Mouse (Mus musculus) left cerebral cortex, adult 18-20 months (tissue): Measurements from ENCODE around the gene Trpc2. TPM values are rescaled to one million over a fixed set of nuclear protein-coding genes. Genes with fewer than 3 reads are reported as not detected.

Source experiments
- DNase-seq, 2 experiments: peaks; one replicate each; pipeline ENCODE4 v3.0.0; 2021 to 2022; ENCODE audit warnings: low spot score in 2 of 2, mixed read lengths in 1 of 2
- total RNA-seq, 2 experiments: library from RNA; stranded (reverse); gene quantifications; 2 replicates each; pipeline ENCODE4 v1.2.3; 2021

Trpc2 gene
- total RNA-seq, 2 experiments from 2014 or later = not detected

DNA sequence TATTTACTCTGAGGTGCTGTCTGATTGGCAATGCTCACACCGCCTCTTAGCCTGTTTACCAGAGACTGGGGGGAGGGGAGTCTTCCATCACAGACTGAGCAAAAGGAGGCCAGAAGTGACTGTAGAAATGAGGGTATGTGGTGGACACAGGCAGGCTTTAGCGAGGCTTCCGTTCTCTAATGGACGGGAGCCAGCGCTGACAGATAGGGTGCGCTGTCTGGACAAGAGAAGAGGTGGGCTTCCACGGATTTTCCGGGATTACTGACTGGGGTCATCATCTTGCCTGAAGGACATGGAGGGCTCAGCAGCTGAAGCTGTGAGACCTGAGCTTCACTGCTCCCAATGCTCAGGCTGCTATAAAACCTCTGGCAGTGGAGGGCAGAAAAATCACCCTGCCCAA lies 19.3 kb downstream of the Trpc2 start:
- no peak for DNase-seq

DNA sequence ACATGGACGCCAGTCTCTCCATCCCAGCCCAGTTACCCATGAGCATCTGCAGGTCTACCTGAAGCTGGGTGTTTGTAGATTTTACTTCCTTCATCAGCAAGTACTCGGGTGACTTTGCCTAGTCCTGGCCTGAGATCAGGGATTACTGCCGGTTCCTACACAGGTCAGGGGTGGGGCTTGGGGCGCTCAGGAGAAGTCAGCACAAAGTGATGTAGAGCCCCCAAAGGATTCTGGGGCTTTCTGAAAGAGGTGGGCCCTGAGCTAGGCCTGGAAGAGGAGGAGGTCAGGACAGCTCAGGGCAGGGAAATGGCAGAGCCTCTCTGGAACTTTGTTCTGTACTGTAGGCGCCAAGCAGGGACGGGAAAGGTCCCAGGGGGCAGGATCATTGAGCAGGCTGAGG lies 19.8 kb downstream of the Trpc2 start:
- no peak for DNase-seq

DNA sequence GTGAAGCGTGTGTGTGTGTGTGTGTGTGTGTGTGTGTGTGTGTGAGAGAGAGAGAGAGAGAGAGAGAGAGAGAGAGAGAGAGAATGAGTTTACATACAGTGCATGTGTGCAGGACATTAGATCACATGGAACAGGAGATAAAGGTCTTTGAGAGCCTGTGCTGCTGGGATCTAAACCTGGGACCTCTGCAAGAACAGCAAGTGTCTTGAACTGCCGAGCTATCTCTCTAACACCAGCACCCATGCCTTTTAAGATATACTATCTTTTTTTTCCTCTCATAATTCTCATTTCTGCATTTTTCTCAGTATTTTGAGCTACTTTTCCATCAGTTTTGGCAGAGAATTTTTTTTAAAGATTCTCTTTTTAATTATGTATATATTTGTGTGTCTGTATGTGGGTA lies 20.6 kb downstream of the Trpc2 start:
- no peak for DNase-seq

DNA sequence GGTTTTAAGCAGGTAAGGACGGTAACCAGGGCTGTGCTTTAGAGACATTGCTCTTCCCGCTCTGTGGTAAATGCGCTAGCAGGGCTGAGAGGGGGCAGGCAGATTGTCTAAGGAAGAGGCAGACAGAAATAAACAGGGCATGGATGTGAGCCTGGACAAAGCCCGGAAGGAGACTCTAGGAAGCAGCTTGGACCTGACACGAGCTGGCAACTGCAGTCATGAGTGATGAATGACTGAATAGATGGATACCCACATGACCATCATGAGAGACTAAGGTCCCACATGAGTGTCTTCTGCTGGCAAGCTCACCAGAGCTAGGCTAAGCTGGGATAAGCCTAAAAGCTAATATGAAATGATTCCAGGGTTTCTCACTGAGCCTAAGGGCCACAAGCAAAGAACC lies 21.2 kb downstream of the Trpc2 start:
- DNase-seq = no peak

DNA sequence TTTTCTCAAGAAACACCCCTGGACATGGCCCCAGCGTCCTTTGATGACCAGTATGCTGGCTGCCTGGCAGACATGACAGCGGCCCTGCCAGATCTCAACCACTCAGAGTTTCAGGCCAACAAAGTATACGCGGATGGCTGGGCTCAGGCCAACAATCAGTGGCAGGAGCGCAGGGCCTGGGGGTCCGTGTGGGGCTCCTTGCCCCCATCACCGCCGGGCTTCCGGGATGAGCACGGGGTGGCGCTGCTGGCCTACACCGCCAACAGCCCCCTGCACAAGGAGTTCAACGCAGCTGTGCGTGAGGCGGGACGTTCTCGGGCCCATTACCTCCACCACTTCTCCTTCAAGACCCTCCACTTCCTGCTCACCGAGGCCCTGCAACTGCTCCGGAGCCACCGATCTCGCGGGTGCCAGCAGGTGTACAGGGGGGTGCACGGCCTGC lies 23.8 kb downstream of the Trpc2 start:
- no peak for DNase-seq

DNA sequence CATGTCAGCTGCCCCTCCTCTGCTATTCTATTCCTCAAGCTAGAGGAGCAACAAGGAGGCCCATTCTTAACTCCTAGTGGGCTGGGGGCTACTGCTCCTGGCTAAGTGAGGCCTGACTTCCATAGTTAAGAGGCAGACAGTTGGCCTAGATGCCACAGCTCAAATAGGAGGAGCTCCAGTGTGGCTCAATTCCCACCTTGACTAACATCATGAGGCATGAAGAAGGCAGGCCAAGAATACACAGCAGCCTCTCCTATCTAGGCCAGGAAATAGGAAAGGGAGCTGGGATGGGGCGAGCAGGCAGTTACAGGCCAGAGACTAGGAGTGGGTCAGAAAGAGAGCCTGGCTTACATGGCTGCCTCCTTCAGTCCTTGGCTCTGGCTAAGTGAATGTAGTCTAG lies 25.3 kb downstream of the Trpc2 start:
- DNase-seq = no peak

DNA sequence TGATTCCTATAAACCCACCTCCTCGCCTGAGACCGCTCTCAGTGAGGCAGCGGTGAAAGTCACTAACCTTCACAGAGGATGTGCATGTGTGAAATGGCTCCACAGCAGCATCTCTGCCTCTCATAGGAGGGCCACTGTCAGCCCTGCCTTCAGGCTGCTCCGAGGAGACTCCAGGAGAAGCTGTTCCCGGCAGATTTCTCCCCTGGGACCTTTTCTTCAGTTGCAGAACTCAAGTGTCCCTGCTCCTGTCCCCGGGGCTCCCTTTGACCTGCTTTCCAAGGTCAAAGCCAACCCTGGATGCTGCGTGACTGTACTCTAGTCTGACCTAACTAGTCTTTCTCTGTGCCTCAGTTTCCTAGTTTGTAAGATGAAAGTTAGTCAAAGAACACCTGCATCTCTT lies 26.3 kb downstream of the Trpc2 start, which contains the start of gene Art5:
Gene Art5, minus strand, starts transcription at position 319 of the 400 bp plus-strand sequence.
- no peak for DNase-seq

DNA sequence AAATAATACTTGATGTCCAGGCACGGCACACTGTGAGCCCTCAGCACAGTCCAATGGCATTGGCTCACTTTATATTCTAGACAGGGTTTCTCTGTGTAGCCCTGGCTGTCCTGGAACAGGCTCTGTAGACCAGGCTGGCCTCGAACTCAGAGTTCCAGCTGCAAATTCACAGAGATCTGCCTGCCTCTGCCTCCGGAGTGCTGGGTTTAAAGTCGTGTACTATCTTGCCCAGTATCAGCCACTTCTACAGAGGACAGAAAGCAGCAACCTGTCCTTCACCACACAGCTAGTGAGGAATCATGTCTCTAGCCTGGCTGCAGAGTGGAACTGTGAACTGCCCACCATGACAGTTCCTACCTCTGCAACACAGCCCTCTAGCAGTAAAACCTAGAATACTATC lies 26.8 kb downstream of the Trpc2 start:
- no peak for DNase-seq

DNA sequence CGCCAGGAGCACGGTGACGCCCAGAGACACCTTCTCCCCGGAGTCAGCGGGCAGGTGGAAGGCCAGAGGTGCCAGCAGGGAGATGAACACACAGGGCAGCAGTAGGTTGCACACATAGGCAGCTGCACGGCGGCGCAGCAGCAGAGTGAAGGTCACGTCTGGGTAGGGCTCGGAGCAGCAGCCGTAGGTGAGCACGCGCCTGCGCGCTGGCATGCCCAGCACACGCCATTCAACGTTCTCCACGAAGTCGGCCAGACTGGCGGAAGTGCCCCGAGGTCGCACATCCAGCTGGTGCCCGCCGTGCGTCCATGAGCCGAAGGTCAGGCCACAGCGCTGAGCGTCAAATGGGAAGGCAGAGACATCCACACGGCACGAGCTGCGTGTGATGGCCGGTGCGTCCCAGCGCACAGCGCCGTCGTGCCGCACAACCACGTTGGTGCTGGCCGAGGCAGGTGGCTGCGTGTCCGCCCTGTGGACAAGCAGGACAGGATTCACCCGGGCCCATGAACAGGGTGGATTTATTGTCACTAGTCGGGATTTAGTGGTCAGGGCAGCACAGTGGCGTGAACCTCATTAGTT lies 30.3 kb downstream of the Trpc2 start:
- no peak for DNase-seq

DNA sequence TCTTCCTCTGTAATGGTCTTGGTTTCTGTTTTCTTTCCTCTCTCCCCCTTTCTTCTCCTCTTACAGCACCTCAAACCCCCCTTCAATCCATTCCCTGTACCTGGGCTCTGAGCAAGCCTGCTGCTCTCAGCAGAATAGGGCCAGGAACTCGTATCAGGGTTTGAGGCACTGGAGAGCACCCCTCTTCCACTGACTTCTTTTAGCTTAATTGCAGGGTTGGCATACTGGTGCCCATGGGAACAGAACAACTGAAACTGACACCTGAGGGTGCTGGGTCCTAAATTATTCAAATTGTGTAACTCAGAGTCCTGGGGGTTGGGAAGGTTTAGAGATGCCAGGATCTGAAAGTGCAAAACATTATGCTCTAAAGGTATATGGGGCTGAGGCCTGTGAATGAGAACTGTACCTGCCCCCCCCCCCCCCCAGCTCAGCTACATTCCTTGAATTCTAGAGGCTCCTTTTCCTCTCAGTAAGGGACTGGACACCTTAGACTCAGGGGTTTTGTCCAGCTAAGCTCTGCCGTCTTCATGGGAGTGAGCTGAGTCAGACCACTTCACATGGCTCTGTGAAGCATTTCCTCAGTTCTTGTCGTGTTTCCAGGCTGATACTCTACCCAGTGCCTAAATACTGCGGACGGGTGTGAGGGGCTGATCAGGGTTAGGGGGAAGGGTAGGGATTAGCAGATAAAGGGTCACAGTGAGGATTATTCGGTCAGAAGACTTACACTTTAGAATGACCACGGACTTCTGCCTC lies 33.8 kb downstream of the Trpc2 start, which contains the start of gene Chrna10:
Gene Chrna10, minus strand, starts transcription at position 250 of the 753 bp plus-strand sequence.
- DNase-seq = no peak

DNA sequence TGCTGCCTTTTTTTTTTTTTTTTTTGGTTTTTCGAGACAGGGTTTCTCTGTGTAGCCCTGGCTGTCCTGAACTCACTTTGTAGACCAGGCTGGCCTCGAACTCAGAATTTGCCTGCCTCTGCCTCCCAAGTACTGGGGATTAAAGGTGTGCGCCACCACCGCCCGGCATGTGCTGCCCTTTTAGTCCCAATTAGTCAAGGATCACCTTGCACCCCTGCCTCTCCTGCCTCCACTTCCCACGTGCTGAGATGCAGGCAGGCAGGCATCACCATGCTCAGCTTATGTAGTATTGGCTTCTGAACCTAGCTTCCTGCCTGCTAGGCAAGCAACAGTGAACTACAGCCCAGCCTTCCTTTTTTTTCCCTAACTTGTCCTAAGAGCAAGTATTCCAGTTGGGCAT lies 34.5 kb downstream of the Trpc2 start:
- DNase-seq = no peak

DNA sequence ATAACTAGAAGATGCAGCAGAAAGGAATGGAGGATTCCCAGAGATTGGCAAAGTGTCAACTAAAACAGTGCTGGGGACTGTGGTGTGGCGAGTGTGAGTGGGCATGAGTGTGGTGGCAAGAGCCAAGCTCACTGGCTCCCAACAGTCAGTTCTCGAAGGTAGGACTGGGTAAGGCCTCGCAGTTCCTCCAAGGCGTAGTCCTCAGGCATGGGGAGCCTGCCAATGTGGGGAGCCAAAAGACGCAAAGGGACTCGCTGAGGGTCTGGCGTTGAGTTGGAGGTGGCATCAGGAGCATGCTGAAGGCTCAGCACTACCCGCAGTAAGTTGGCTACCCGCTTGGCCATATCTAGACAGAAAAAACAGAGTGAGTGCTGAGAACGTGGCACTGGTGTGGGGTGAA lies 37.4 kb downstream of the Trpc2 start:
- no peak for DNase-seq

DNA sequence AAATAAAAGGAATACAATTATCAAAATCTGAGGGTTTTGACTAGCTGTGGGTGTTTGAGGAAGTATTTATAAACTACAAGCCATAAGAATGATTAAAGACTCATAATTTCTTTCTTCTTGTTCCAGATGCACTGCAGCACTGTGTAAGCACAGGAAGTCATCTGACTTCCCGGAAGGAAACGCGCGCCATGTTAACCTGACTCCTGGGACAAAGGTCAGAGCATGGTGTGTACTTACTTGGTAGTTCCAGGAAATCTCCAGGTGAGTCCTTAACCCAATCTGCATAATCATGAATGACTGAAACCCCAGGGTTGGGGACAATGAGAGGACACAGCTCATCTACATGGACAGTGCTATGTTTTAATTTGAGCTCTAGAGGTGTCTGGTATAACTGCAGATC lies 49.5 kb downstream of the Trpc2 start:
- no peak for DNase-seq

DNA sequence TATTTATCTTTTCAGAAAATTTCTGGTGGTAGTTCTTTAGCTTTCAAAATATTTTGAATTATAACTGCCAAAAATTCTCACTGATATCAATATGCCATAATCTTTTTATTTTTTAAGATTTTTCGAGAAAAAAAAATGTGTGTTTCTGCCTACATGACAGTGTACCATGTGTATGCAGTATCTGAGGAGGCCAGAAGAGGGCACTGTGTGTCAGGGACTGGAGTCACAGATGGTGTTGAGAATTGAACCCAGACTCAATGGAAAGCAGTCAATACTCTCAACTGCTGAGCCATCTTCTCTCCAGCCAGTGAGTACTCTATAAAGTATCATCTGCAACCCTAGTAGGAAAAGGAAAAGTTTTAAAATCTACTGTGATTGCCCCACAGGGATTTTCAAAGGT lies 54.5 kb downstream of the Trpc2 start:
- peak in 1 of 2 experiments; percentile 12 for DNase-seq

DNA sequence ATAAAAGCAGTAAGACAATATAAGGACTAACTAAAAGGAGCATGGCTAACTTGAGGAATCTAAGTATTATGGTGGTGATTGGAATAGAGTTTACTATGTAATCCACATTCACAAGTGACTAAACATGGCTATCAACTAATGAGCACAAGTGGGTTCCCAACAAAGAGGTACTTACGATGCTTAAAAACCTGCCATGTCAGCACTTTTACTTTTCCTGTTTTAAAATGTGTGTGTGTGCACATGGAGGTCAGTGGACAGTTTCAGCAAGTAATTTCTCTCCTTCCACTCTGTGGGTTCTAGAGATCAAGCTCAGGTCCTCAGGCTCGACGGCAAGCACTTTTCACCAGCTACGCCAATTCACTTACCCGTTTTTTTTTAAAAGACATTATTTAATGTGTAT lies 55.0 kb downstream of the Trpc2 start:
- DNase-seq = no peak

Other genes with a start within 250 kb of the Trpc2 start
- gene Inppl1, start 244.9 kb upstream of the Trpc2 start, total RNA-seq = 10 to 100 TPM; 28.7 to 31.4 TPM
- under 1 TPM in 1 of 2 experiments, not detected in 1; 0.54 TPM for gene Folr2, start 225.9 kb upstream of the Trpc2 start, total RNA-seq
- gene Anapc15, start 219.4 kb upstream of the Trpc2 start, total RNA-seq = 10 to 100 TPM; 27.2 to 34.1 TPM
- not detected for gene Folr1, start 212.3 kb upstream of the Trpc2 start, total RNA-seq
- gene Lamtor1, start 177.2 kb upstream of the Trpc2 start, total RNA-seq = 10 to 100 TPM; 82.6 to 87.9 TPM
- not detected for gene Tomt, start 176.8 kb upstream of the Trpc2 start, total RNA-seq
- 1 to 10 TPM; 5.4 to 5.5 TPM for gene Lrrc51, start 149.2 kb upstream of the Trpc2 start, total RNA-seq
- gene Numa1, start 149.0 kb upstream of the Trpc2 start, total RNA-seq = 100 to 1,000 TPM in 1 of 2 experiments, 10 to 100 TPM in 1; 93.8 to 106 TPM
- gene Il18bp, start 64.4 kb upstream of the Trpc2 start, total RNA-seq = 1 to 10 TPM; 6.6 to 6.8 TPM
- gene Rnf121, start 17.6 kb upstream of the Trpc2 start, total RNA-seq = 10 to 100 TPM; 46.0 to 46.6 TPM
- gene Xndc1, start 17.6 kb upstream of the Trpc2 start, total RNA-seq = 10 to 100 TPM; 20.5 to 26.6 TPM
- 1 to 10 TPM; 2.4 to 2.5 TPM for gene Xntrpc, start 17.4 kb upstream of the Trpc2 start, total RNA-seq
- not detected for gene Art1, start 18.6 kb downstream of the Trpc2 start, total RNA-seq
- not detected for gene Art5, start 26.4 kb downstream of the Trpc2 start, total RNA-seq
- under 1 TPM; 0.30 to 0.46 TPM for gene Chrna10, start 33.7 kb downstream of the Trpc2 start, total RNA-seq
- gene Nup98, start 127.1 kb downstream of the Trpc2 start, total RNA-seq = 10 to 100 TPM; 43.3 to 45.6 TPM
- gene Pgap2, start 127.1 kb downstream of the Trpc2 start, total RNA-seq = 10 to 100 TPM; 20.5 to 21.2 TPM
- 10 to 100 TPM; 21.7 to 22.5 TPM for gene Rhog, start 172.9 kb downstream of the Trpc2 start, total RNA-seq
- 10 to 100 TPM; 74.4 to 80.5 TPM for gene Stim1, start 184.7 kb downstream of the Trpc2 start, total RNA-seq